Mouse (Mus musculus): ENCODE results near the gene Cenps.
"Not testable (repeated sequence)": the region's sequence is repeated elsewhere in the genome, so short reads cannot be mapped to it uniquely, and the experiment has no call there.

Gene Cenps

GRCm38 (mm10) chr4:149125341-149126114, 11.9 kb downstream of the Cenps start:
- no peak for ATAC-seq (ENCODE audit: insufficient number of reproducible peaks, low FRiP score, low TSS enrichment)

GRCm38 (mm10) chr4:149123432-149123831, 14.0 kb downstream of the Cenps start:
- no peak for ATAC-seq (ENCODE audit: insufficient number of reproducible peaks, low FRiP score, low TSS enrichment)

- ATAC-seq (ENCODE audit: insufficient number of reproducible peaks, low FRiP score, low TSS enrichment): not testable (repeated sequence)
Measured at GRCm38 (mm10) chr4:149119978-149120562, 17.4 kb downstream of the Cenps start.

DNA sequence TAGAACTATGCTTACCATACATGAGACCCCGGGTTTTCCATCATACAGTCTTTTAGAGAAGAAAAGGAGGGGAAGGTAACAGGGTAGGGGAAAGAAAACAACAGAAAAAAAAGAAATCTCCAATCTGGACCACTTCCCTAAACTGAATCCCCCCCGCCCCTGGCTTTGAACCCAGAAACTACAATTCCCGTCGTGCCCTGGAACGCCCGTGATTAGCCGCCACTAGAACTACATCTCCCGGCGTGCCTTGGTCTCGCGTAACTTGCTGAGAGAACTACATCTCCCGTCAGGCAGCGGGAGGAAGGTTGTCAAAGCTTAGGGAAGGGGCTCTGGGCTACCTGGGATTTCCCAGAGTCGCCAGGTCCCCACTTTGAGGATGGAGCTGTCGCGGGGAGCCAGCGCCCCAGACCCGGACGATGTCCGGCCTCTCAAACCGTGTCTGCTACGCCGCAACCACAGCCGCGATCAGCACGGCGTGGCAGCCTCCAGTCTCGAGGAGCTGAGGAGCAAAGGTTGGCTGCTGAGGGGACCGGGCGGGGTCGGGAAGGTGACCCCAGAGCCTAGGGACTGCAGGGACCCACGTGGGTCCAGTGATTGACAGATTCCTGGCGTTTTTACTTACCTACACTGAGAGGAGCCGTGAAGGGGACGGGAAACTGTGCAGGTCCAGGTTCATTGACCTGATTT, 33.4 kb downstream of the Cenps start, which contains the start of gene Dffa:
Dffa (plus strand) TSS at position 272 of the 687 bp plus-strand sequence.
- ATAC-seq (ENCODE audit: insufficient number of reproducible peaks, low FRiP score, low TSS enrichment): peak; percentile 93

DNA sequence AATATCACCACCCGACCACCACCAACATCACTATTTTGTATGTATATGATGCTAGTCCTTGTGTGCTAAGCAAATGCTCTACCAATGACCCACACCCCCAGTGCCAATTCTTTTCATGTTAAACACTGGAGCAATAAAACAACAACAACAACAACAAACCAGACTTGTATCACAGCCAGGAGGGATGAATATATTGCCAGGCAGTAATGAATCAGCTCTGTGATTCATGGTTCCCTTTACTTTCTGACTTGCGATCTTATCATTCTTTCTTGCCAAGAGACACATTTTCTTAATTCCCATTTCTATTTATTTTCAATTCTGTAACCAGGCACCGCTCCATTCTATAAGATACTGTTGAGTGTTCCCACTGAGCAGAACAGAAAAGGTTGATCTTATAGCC, 36.0 kb downstream of the Cenps start:
- no peak for ATAC-seq (ENCODE audit: insufficient number of reproducible peaks, low FRiP score, low TSS enrichment)

DNA sequence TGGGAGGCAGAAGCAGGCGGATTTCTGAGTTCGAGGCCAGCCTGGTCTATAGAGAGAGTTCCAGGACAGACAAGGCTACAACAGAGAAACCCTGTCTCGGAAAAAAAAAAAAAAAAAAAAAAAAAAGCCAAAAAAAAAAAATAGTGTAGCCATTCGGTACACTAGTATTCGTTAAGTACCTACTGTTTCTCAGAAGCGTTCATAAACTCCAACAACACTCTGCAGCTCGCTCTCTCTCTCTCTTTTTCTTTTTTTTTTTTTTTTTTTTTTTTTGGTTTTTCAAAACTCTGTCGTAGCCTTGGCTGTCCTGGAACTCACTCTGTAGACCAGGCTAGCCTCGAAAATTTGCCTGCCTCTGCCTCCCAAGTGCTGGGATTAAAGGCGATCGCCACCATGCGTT, 37.0 kb downstream of the Cenps start:
- ATAC-seq (ENCODE audit: insufficient number of reproducible peaks, low FRiP score, low TSS enrichment): not testable (repeated sequence)

- peak; percentile 70; the same call in 1 of the 2 replicates for ATAC-seq (ENCODE audit: insufficient number of reproducible peaks, low FRiP score, low TSS enrichment)
Measured at GRCm38 (mm10) chr4:149099369-149100017, 37.9 kb downstream of the Cenps start, which contains the start of gene Pex14. Pex14 (minus strand) TSS chr4:149099876.

- ATAC-seq (ENCODE audit: insufficient number of reproducible peaks, low FRiP score, low TSS enrichment): no peak
Measured at GRCm38 (mm10) chr4:149098571-149098970, 38.9 kb downstream of the Cenps start.

DNA sequence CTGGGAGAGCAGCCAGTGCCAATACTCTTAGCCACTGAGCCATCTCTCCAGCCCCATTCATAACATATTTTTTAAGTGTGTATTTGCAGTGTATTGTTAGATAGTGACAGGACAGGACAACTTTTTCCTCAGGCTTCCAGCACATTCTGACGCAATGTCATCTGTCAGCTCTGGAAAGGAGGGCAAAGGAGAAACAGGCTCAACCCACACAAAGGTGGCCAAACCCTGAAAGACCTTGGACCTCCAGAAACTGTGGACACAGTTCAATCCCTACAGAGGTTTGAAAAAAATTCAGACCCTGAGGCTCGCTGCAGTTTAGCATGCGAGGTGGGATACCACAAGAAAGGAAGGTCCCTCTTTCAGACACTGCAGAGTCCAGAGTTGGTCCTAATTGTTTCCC, 39.5 kb downstream of the Cenps start:
- ATAC-seq (ENCODE audit: insufficient number of reproducible peaks, low FRiP score, low TSS enrichment): no peak

DNA sequence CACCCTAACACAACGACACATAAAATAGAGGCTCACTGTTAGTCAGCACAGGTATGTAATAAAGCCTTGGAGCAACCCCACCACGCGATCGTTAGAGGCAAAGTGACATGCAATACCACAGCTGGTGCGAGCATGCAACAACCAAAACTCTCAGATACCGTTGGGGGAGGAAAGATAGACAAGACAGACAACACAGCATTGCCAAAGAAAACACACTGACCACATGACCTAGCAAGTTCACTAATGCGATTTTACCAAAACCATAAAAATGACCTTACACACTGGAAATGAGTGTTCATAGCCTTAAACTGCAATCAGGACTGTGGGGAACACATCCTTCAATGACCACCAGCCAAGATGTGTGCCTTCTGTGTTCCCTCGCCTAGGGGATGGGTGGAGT, 46.1 kb downstream of the Cenps start:
- no peak for ATAC-seq (ENCODE audit: insufficient number of reproducible peaks, low FRiP score, low TSS enrichment)

DNA sequence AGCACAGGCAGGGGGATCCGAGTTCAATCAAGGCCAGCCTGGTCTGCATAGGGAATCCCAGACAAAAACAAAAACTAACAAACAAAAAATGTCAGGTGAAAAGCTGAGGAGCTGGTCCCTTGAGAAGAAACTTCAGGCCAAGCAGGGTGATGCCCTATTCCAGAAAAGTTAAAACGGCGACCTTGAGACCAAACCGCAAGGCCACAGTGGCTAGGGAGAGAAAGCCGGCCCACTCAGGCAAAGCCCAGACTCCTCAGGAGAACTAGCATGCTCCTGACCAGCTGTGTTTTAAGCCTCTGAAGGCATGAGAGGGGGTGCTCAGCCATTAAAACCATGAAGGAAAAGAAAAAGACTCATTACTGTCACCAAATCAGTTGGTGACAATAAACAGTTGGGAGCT, 52.0 kb downstream of the Cenps start:
- no peak for ATAC-seq (ENCODE audit: insufficient number of reproducible peaks, low FRiP score, low TSS enrichment)

GRCm38 (mm10) chr4:149081528-149081927, 55.9 kb downstream of the Cenps start:
- peak; percentile 70; the same call in 1 of the 2 replicates for ATAC-seq (ENCODE audit: insufficient number of reproducible peaks, low FRiP score, low TSS enrichment)

GRCm38 (mm10) chr4:149080111-149080510, 57.3 kb downstream of the Cenps start:
- no peak for ATAC-seq (ENCODE audit: insufficient number of reproducible peaks, low FRiP score, low TSS enrichment)

DNA sequence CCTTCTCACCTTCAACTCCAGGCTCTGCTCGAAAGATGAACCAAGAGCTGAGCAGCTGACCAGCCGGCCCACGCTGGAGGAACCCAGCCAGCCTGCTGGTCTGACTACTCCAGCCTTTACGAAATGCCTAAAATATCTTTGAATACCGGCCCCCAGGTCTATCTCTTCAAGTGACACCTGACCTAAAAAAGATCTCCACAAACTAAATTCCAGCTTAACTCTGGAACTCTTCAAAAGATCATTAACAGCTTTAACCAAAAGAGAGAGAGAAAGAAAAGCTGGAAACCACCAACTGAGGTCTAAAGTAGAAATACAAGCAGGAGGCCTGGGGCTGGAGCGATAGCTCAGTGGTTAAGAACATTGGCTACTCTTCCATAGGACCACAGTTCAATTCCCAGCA, 57.8 kb downstream of the Cenps start:
- no peak for ATAC-seq (ENCODE audit: insufficient number of reproducible peaks, low FRiP score, low TSS enrichment)

- no peak for ATAC-seq (ENCODE audit: insufficient number of reproducible peaks, low FRiP score, low TSS enrichment)
Measured at GRCm38 (mm10) chr4:149078261-149078660, 59.2 kb downstream of the Cenps start.
